Mouse (Mus musculus) ZHBTc4 (cell line): ENCODE measurements at regions not wholly inside any gene's neighbourhood (a gene's known extent, or its start where the extent isn't known, plus 50 kb on each side); places are given as distances from the start of the nearest gene placed in this dataset.

Experiments used
- DNase-seq: peaks from one replicate; pipeline ENCODE4 v3.0.0-alpha.2; 2011; ENCODE audit warnings: low read depth, low spot score

GRCm38 (mm10) chr13:116619105-116619504 lies 309.6 kb upstream of the Isl1 start:
- DNase-seq, result no peak

GRCm38 (mm10) chr13:116596346-116596745 lies 286.9 kb upstream of the Isl1 start:
- no peak for DNase-seq

DNA sequence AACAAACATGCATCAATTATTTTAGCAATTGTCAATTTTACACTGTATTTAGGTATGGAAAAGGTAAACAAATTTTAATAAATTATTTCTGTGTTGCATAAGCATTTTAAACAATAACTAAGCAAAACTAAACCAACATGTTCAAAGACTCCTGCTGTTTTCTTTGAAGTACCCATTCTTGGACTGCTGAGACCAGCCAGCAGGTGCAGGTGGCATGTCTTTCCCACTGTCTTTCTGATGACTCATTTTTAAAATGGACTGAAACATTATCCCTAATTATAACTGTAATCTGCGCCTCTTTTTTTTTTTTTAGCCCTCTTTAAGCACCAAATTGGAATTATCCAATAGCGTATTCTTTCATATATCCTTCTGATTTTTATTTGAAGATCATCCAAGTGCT lies 286.0 kb upstream of the Isl1 start:
- no peak for DNase-seq

DNA sequence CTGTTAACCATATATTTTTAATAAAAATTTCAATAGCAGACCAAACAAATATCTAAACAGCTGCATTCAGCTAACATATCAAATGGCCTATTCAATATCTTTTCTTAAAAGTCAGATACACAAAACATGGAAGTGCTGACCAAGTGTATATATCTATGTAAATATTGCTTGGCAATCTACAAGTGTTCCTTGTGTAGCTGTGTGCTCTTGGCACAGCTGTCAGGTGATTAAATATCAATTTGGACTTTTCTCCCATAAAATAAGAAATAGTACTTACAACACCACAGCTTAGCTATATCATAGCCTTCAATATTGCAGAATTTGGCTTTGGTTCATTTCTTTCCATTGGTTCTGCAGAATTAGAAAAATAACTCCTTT lies 266.5 kb upstream of the Isl1 start:
- DNase-seq, result no peak

DNA sequence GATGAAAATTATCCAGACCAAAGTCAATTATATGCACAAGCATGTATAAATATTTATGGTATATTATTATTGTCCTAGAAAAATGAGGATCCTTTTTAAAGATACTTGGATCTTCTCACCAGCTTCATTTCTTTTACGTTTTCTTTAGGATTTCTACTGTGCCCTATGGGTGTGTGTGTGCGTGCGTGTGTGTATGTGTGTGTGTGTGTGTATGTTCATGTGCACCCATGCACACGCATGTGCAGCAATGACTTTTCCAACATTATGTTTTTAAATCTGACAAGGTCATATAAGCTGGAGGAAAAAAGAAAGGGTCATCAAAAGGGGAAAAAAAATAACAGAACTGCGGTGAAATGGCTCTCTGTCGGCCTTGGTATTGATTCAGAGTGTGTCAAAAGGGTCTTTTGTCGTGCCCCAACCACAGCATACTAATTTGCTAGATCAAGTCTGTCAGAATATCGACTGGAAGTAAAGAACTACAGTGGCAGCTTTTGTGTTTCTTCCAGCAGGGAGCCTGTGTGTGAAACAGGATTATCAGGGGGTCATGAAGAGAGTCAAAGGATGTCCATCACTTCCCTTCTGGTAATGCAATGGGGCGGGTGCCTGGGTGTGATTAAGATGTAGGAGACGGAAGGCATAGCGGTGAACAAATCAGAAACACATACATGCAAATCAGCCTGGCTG lies 265.9 kb upstream of the Isl1 start:
- DNase-seq, result no peak

- DNase-seq, result no peak
Observed at GRCm38 (mm10) chr13:116555053-116555452, 245.6 kb upstream of the Isl1 start.

DNA sequence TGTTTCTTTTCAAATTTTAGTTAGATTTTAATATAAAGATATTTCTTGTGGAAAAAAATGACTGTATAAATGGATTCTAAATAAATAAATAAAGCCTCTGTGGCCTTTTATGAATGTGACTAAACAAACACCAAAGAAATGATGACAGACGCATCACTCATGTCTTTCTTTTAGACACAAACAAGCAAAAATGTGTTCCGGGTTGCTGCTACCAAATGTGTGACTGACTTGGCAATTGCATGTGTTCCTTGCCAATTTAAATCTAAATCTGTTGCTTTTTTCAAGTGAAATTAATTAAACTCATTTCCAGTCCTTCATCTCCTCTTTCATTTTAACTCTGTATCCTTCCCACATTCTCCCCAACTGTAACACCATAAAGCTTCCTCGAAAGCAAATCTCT lies 225.7 kb upstream of the Isl1 start:
- no peak for DNase-seq

DNA sequence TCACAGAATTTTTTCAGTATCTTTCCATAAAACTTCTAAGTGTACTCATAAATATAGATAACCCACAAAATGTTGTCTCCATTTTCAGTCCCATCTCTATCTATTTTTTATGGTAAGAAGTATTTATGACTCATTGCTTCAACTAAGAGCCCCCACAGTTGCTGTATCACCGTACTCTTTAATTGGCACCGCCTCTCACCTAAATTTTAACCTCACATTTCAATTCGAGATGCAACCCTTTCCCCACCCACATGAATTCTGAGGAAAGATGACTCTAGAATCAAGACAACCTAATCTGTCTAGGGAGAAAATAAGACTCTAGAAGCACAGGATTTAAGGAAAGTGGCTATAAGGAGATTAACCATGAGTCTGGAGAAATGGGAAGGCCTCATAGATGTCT lies 223.7 kb upstream of the Isl1 start:
- DNase-seq, result no peak

GRCm38 (mm10) chr13:116528289-116528688 lies 218.8 kb upstream of the Isl1 start:
- no peak for DNase-seq

DNA sequence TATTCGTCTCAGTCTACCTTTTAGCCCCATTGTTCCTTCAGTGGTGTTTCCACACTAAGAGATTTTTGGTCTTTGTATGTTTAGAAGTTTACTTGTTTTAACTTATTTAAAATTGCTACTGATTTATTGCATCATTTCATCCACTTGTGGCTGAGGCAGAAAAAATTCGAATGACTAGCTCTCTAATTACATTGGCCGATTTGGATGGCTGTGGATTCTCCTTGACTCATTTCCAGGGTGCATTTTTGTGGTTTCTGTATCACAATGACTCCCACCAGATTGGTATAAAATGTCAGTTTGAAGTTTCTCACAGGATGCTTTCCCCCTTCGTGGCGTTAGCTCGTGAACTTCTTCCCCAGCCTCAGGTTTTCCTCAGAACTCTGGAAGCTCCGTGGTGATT lies 217.5 kb upstream of the Isl1 start:
- DNase-seq, result no peak

GRCm38 (mm10) chr13:116523713-116524303 lies 214.3 kb upstream of the Isl1 start:
- DNase-seq, result no peak

- no peak for DNase-seq
Observed at GRCm38 (mm10) chr13:116514640-116515311, 205.3 kb upstream of the Isl1 start.

- no peak for DNase-seq
Observed at GRCm38 (mm10) chr13:116514256-116514639, 204.8 kb upstream of the Isl1 start.

DNA sequence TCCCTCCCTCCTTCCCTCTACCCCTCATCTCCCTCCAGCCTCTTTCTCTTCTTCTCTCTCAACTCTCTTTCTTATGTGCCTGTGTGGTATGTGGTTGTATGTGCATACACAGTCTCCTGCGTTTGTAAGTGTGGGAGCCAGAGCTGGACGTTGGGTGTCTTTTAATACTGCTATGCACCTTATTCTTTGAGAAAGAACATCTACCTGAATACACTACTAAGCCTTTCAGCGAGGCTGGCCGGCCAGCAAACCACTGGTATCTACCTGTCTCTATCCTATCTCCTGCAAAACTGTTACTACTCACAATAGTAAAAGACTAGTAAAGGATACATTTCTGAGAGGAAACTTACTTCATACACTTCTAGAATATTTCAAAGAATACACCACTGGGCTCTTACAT lies 202.9 kb upstream of the Isl1 start:
- no peak for DNase-seq

DNA sequence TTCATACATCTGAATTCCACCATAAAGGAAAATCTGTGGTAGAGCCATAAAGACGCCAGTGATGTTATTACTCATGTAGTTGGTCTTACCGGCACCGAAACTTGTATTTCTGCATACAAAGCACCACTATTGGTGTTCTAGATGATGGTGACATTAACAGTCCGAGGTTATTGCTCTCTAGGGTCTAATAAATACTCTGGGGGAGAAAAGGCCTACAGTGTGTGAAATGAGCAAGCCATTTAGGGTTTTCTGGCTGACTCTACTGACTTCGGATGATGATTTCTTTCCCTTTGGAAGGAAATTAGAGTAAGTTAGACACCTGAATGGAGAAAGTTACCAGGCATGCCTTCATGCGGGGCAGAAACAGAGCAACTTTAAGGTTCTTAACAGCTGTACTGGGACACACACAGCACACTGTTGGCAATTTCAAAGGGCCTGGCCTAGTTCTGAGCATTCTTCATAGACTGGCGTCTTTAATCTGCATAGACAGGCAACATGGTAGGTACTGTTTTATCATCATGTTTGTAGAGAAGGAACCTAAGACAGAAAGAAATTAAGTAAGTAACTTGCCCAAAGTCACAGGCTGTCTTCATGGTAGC lies 198.8 kb upstream of the Isl1 start:
- no peak for DNase-seq

DNA sequence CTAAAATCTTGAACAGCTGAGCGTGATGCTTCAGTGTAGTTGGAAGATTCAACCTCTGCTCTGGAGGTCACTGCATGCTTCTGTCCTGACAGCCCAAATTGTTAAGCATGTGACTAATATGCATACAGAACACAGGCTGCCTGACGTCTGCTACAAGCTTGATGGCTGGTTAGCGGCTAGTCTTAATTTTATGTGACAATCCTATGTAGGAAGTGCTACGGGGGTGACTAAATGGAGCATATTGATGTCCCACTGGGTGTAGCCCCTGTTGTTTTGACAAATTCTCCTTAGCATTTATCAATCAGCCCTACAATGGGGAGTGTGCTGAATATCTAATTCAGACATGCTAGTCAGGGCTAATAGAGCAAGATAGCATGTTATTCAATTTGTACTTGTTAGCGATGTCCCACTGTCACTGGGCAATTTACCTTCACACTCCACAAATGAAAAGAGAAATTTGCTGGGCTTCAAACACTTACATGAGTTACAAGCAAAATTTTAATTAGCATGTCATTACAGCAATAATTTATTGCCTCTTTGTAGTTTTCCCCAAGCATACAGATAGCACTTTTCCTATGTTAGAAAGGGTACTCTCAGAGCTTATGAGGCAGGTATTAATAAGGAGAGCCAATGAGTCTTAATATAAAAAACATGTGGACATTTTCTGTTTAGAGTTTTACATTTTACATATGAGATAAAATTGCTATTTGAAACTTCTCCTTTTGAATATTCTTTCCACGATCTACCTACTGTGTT lies 188.3 kb upstream of the Isl1 start:
- no peak for DNase-seq

DNA sequence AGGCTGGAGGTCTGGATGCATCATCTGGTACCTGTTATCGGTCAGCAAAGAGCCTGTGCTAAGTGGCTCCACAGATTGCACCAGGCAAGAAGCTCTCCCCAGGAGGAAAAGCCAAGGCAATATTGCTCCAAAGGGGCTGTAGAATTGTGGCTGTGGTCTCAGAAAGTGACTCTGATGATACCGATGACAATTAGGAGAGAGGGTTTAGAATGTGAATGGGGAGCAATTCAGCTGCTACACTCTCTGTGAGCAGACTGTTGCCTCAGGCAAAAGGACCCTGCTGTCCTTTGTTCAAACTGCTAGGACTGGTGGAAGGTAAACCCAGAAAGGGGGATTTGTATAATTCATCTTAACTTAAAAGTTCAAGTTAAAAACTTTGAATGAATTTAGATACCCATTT lies 186.2 kb upstream of the Isl1 start:
- peak; percentile 30 for DNase-seq

GRCm38 (mm10) chr13:116489420-116489819 lies 179.9 kb upstream of the Isl1 start:
- DNase-seq, result no peak

GRCm38 (mm10) chr13:116474611-116475010 lies 165.1 kb upstream of the Isl1 start:
- DNase-seq, result no peak

DNA sequence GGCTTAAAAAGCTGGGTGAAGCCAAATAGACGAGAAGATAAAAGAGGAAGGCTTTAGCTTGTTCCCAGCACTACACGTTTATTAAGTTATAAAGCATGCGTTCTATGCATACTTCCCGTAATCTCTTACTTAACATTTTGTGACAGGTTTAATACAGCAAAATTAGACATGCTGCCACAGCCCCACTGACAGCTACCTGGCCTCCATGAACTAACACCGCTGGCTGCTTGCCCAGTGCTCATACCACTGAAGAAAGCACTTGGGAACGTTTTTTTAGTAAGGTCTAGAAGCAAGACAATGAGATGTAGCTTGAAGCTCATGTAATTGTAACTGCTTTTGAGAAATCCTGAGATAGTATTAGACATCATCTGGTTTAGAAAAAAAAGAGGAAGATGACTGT lies 152.3 kb upstream of the Isl1 start:
- DNase-seq, result no peak

- peak; percentile 5 for DNase-seq
Observed at GRCm38 (mm10) chr13:116443165-116443955, 133.9 kb upstream of the Isl1 start.
